Mouse (Mus musculus) embryonic facial prominence, embryonic 13.5 days (tissue): ENCODE data around the gene Tmem191c. TPM values are rescaled to one million over a fixed set of nuclear protein-coding genes. Genes with fewer than 3 reads are reported as not detected.
"Not testable (repeated sequence)": the region's sequence is repeated elsewhere in the genome, so short reads cannot be mapped to it uniquely, and the experiment has no call there.

ENCODE experiments used
- ATAC-seq: fragments of 200-750 bp; cut with Nextera tagmentation; 2 replicates; pipeline ENCODE4 v1.8.0; 2017; ENCODE audit warnings: low read depth; ENCODE audit not compliant: insufficient number of reproducible peaks, insufficient read depth, low FRiP score, low TSS enrichment
- H3K27ac ChIP-seq: fragments of 300-500 bp; sonication (generic); 2 replicates; pipeline ENCODE4 v1.5.1; 2015; ENCODE audit warnings: moderate library complexity, mild to moderate bottlenecking, inconsistent platforms
- H3K27me3 ChIP-seq: fragments of 300-500 bp; sonication (generic); 2 replicates; pipeline ENCODE4 v1.6.1; 2015; ENCODE audit warnings: mild to moderate bottlenecking, inconsistent platforms
- H3K36me3 ChIP-seq: fragments of 300-500 bp; sonication (generic); 2 replicates; pipeline ENCODE4 v1.6.1; 2015; ENCODE audit warnings: mild to moderate bottlenecking, inconsistent platforms
- H3K4me1 ChIP-seq: fragments of 300-500 bp; sonication (generic); 2 replicates; pipeline ENCODE4 v1.6.1; 2015; ENCODE audit warnings: inconsistent platforms
- H3K4me2 ChIP-seq: fragments of 300-500 bp; sonication (generic); 2 replicates; pipeline ENCODE4 v1.6.1; 2015; ENCODE audit warnings: moderate library complexity, mild to moderate bottlenecking, inconsistent platforms
- H3K4me3 ChIP-seq: fragments of 300-500 bp; sonication (generic); 2 replicates; pipeline ENCODE4 v1.5.1; 2015; ENCODE audit warnings: mild to moderate bottlenecking, inconsistent platforms
- H3K9ac ChIP-seq: fragments of 300-500 bp; sonication (generic); 2 replicates; pipeline ENCODE4 v1.6.1; 2015; ENCODE audit warnings: mild to moderate bottlenecking, inconsistent platforms
- H3K9me3 ChIP-seq: fragments of 300-500 bp; sonication (generic); 2 replicates; pipeline ENCODE4 v1.6.1; 2016; ENCODE audit warnings: inconsistent platforms
- WGBS: fragments of 180-500 bp; shearing (Covaris S2); methylation state at CpG from one replicate; pipeline ENCODE4 v1.1.7; 2015; ENCODE audit warnings: mixed read lengths; 5-methylcytosine and 5-hydroxymethylcytosine counted together
- polyA plus RNA-seq: library from polyadenylated mRNA; unstranded; fragments of >200 nt; fragmentation: Nextera tagmentation; extraction: Ambion mirVana; gene quantifications from 2 replicates; pipeline ENCODE4 v1.2.1, GENCODE M21; 2015

Tmem191c gene
- polyA plus RNA-seq: 12.7 and 13.6 TPM in 2 replicates

DNA sequence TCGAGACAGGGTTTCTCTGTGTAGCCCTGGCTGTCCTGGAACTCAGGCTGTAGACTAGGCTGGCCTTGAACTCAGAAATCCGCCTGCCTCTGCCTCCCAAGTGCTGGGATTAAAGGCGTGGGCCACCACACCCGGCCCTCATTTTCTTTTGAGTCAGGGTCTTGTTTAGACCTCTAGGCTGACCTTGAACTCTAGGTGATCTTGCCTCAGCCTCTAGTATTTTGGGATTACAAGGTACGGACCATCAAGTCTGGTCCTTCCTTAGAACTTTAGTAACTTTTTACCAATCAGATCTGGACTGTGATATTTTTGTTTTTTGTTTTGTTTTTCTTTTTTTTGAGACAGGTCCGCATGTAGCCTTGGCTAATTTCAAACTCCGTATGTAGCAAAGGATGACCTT, at the start of gene Tmem191c:
Gene Tmem191c, plus strand, starts transcription at position 357 of the 400 bp plus-strand sequence.
- H3K36me3 ChIP-seq: peaks cover 12% of the 10 kb centered on the region
- H3K9me3 ChIP-seq: peaks cover 3% of the 10 kb centered on the region; the same call in 1 of the 2 replicates
- H3K27ac ChIP-seq: peak within 1 kb of the TSS; percentile 74
- WGBS: 61% methylated on average over 7 of the region's 7 CpGs
- H3K4me1 ChIP-seq: peaks cover 19% of the 10 kb centered on the region
- peak within 1 kb of the TSS; percentile 71 for H3K9ac ChIP-seq
- H3K4me3 ChIP-seq: peak within 1 kb of the TSS; percentile 59
- H3K4me2 ChIP-seq: peak within 1 kb of the TSS; percentile 95
- H3K27me3 ChIP-seq: peaks cover 34% of the 10 kb centered on the region
- ATAC-seq: no peak

DNA sequence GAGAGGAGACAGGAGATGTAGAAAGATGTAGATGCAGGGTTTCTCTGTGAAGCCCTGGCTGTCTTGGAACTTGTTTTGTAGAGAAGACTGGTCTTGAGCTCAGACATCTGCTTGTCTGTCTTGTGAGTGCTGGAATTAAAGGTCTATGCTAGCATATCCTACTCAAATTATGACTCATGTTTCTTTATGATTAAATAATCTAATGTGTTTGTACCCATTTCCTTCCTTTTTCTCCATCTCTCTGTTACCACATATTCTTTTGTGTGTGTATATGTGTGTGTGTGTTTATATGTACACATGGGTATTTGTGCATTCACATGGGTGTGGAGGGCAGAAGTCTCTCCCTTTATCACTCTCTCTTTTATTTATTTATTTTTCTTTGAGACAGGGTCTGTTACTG, 49.4 kb upstream of the Tmem191c start:
- Histone ChIP-seq H3K9me3 (no peaks in the 10 kb centered on the region), H3K27ac (no peak overlapping the region), H3K4me1 (no peaks in the 10 kb centered on the region), H3K9ac (no peak overlapping the region), H3K4me2 (no peak overlapping the region), H3K4me3 (no peak overlapping the region), H3K36me3 (no peaks in the 10 kb centered on the region), H3K27me3 (no peaks in the 10 kb centered on the region)
- ATAC-seq: no peak

DNA sequence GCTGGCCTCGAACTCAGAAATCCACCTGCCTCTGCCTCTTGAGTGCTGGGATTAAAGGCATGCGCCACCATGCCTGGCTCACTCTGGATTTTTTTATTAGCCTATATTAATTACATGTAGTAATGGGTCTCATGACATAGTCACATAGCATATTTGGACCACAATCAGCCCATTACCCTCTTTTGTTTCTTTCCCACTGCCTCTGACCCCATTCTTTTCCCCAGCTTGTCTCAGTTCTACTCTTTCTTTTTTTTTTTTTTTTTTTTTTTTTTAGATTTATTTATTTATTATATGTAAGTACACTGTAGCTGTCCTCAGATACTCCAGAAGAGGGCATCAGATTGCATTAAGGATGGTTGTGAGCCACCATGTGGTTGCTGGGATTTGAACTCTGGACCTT, 44.4 kb upstream of the Tmem191c start:
- H3K4me1 ChIP-seq: peaks cover 25% of the 10 kb centered on the region
- not testable (repeated sequence) for ATAC-seq, H3K27me3 ChIP-seq, H3K4me2 ChIP-seq, H3K9ac ChIP-seq, H3K27ac ChIP-seq, H3K36me3 ChIP-seq, H3K4me3 ChIP-seq, H3K9me3 ChIP-seq
- 94% methylated on average over 2 of the region's 2 CpGs for WGBS

DNA sequence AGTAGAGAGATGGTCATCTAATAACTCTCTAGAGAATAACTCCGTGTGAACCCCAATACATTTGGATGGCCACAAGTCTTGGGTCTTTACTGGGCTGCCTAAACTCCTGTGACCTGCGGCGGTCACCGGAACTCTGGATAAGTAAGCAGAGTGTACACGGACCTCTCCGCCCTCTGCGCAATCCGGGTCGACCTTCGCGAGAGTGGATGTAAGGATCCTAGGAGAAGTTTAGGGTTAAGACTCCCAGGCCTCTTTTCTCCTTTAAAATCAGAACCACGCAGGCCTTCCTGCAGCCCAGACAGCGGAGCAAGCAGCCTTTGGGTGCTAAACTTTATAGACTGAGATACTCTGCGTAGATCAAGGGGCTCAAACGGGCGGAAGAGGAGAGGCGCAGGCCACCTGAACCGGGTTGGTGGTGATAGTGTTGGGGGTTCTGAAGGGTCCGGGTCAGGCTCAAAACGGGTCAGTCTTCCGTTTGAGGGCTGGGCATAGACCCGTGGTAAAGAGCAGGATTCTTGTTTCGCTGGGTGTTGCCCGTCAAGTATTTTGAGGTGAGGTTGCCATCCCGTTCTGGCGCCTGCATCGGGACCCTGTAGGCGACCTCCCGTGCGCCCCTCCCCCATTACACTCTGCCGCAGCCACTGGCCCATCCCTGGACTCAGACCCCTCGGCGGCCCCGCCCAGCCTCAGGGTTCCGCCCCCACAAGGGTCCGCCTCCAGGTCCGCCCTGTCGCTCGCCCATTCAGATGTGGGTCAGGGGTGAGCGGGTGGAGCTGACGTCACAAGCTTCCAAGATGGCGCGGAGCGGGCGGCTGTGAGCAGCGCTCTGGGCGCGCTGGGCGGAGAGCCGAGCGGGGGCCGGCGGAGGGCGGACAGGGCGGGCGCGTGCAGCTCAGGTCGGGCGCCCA, 42.8 kb upstream of the Tmem191c start, which contains the start of gene Hic2:
Gene Hic2, plus strand, starts transcription at position 779 of the 908 bp plus-strand sequence.
- H3K27me3 ChIP-seq: no peaks in the 10 kb centered on the region
- no peaks in the 10 kb centered on the region for H3K36me3 ChIP-seq
- under 1% methylated on average over 59 of the region's 59 CpGs for WGBS
- H3K4me3 ChIP-seq: peak within 1 kb of the TSS; percentile 80
- peak within 1 kb of the TSS; percentile 88 for H3K27ac ChIP-seq
- H3K4me2 ChIP-seq: peak within 1 kb of the TSS; percentile 85
- peak; percentile 97 for ATAC-seq
- peak within 1 kb of the TSS; percentile 95 for H3K9ac ChIP-seq
- H3K4me1 ChIP-seq: peaks cover 25% of the 10 kb centered on the region
- no peaks in the 10 kb centered on the region for H3K9me3 ChIP-seq

DNA sequence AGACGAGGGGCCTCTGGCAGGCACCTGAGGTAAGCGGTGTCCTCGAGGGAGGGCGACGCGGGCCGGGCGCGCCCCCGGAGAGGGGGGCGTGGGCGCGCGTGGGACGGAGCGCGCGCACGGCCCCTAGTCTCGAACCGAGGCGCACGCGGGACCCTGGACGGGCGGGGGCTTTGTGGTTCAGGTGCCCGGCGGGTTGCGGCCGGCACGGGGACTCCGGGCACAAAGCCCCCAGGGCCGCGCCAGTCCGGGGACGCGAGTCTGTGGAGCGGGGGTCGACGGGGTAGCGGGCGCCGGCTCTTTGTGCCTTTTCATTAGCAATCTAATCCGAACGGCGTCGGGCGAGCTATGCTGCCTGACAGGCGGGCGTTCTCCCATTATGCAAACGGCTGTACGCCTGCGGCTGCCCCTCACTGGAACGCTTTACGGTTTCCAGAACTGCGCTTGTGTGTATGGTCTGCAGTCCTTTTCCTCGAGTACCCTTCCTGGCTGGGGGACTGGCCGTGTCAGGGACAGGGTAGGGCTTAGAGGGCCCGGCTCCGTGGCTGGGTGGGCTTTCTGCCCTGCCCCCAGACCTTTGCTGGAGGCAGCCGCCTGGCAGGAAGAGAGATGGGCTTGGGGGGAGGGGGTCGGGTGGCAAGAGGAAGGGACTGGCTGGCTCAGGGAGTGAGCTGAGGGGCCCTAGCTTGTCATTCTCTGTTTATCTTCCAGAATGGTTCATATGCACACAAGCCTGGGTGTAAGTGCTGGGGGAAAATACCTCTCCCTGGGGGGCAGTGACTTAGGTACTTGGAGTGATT, 42.0 kb upstream of the Tmem191c start:
- H3K4me3 ChIP-seq: peak overlapping the region; percentile 80
- no peaks in the 10 kb centered on the region for H3K27me3 ChIP-seq
- H3K4me2 ChIP-seq: peak overlapping the region; percentile 85
- H3K4me1 ChIP-seq: peaks cover 27% of the 10 kb centered on the region
- peak overlapping the region; percentile 88 for H3K27ac ChIP-seq
- no peaks in the 10 kb centered on the region for H3K36me3 ChIP-seq
- peak; percentile 39 for ATAC-seq
- no peaks in the 10 kb centered on the region for H3K9me3 ChIP-seq
- under 1% methylated on average over 60 of the region's 62 CpGs for WGBS
- H3K9ac ChIP-seq: peak overlapping the region; percentile 95

DNA sequence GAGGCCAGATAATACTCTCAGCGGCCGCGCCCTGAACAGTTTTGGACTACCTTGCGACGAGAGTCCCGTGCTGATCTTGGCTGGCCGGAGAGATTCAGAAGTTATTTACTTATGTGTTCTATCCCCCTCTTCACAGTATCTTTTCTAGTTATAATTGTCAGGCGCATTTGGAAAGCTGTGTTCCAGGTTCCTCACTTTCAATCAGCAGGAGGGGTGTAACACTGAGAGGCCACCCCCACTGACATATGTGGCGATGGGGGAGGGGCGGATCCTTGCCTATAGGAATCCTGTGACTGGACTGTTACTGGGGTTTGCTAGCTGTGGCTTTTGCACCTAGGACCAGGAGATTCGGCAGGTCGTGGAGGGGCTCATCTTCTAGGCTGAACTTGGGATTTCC, 41.4 kb upstream of the Tmem191c start:
- Histone ChIP-seq H3K27me3 (no peaks in the 10 kb centered on the region), H3K9me3 (no peaks in the 10 kb centered on the region), H3K27ac (peak overlapping the region; percentile 88), H3K36me3 (no peaks in the 10 kb centered on the region), H3K9ac (peak overlapping the region; percentile 95), H3K4me3 (peak overlapping the region; percentile 80), H3K4me2 (peak overlapping the region; percentile 85), H3K4me1 (peaks cover 33% of the 10 kb centered on the region)
- WGBS: 3% methylated on average over 12 of the region's 12 CpGs
- no peak for ATAC-seq

DNA sequence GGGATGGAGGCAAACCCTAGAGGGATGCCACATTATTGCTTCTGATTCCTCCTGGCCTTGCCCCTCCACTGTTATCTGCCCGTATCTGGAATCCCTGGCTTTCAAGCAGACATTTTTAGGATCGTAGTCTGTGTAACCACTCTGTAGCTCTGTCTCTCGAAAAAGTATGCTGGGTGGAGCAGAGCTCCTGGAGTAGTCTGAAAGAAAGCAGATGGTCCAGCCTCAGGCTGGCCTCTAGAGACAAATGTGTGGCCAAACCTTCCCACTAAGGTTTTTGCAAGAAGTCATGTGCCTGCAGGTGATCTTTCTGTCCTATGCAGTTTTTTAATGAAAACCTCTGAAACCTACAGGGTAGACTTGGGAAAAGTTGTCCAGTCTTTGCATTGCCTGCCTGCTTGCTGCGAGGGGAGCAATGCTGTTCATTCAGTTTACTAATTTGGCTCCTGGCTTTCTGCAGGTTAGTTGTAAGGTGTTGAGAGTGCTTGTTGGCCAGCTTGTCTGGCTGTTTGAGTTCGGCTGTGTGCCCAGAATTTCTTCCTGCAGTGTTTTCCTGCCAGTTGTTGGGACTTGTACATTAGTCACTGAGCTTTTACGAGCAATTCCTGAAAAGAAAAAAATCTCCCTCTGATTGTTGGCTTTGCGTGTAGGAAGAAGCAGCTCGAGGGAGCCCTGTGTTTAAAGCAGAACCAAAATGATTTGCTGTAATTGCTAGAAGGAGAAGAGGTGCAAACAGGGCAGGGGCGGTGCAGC, 40.8 kb upstream of the Tmem191c start:
- Histone ChIP-seq H3K36me3 (no peaks in the 10 kb centered on the region), H3K4me2 (peak overlapping the region; percentile 85), H3K9me3 (no peaks in the 10 kb centered on the region), H3K4me3 (peak overlapping the region; percentile 80), H3K27ac (peak overlapping the region; percentile 88), H3K27me3 (no peaks in the 10 kb centered on the region), H3K4me1 (peaks cover 38% of the 10 kb centered on the region), H3K9ac (peak overlapping the region; percentile 95)
- 36% methylated on average over 9 of the region's 9 CpGs for WGBS
- no peak for ATAC-seq

DNA sequence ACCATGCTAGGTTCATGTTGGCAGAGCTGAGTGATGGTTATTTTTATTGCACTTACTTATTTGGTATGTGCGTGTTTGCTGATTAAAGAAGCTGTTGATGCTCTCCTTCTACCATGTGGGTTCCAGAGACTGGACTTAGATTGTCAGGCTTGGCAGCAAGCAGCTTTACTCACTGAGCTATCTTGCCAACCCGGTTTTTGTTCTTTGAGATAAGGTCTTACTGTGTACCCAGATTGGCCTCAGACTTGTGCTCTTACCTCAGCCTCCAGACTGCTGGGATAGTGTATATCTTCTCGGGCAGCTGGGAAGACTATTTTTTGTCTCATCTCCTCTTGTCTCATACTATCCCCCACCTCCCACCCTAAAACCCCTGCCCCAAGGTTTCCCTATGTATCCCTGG, 38.2 kb upstream of the Tmem191c start:
- no peak for ATAC-seq
- Histone ChIP-seq H3K27ac (no peak overlapping the region), H3K27me3 (no peaks in the 10 kb centered on the region), H3K4me2 (no peak overlapping the region), H3K36me3 (no peaks in the 10 kb centered on the region), H3K4me1 (peaks cover 45% of the 10 kb centered on the region), H3K4me3 (no peak overlapping the region), H3K9me3 (no peaks in the 10 kb centered on the region), H3K9ac (no peak overlapping the region)
- WGBS: 84% methylated on average over 3 of the region's 3 CpGs

DNA sequence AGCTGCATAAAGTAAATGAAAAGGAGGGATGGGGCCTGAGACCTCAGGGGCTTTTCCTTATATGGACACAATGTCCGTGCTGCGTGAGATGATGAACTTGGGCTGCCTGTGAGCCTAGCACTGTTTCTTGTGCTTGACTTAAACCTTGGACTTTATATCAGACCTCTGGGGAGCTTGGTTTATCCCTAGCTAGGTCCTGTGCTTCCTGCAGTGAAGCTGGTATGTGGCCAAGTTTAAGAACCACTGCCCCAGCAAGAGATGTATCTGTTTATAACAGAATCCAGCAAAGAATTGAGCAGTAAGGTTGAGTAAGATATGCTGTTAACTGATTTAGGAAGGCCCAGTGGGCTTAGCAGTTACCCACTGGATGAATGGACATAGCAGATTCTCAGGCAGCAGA, 36.5 kb upstream of the Tmem191c start:
- WGBS: 86% methylated on average over 2 of the region's 2 CpGs
- no peak overlapping the region for H3K27ac ChIP-seq
- no peaks in the 10 kb centered on the region for H3K27me3 ChIP-seq
- peaks cover 51% of the 10 kb centered on the region for H3K4me1 ChIP-seq
- H3K9ac ChIP-seq: no peak overlapping the region
- ATAC-seq: no peak
- no peak overlapping the region for H3K4me3 ChIP-seq
- no peaks in the 10 kb centered on the region for H3K36me3 ChIP-seq
- H3K4me2 ChIP-seq: no peak overlapping the region
- no peaks in the 10 kb centered on the region for H3K9me3 ChIP-seq

DNA sequence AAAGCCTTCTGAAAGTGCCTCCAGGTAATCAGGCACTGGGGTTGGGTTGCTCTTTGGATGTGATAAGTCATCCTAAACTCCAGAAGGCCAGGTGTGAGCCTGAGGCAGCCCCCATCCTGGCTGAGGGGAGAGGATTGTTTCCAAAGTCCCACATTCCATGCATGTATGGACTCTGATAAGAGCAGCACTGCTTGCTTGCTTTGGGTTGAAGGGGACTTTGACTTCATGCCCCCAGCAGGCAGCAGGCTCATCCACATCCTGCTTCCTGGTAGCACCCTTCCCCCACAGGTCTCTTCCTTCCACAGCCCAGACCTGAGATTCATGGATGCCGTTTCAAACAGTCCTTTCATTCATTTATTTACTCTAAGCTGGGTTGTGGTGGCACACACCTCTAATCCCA, 32.1 kb upstream of the Tmem191c start:
- 44% methylated on average over 1 of the region's 1 CpGs for WGBS
- no peaks in the 10 kb centered on the region for H3K27me3 ChIP-seq
- no peaks in the 10 kb centered on the region for H3K9me3 ChIP-seq
- H3K36me3 ChIP-seq: no peaks in the 10 kb centered on the region
- H3K4me2 ChIP-seq: no peak overlapping the region
- no peak for ATAC-seq
- H3K4me3 ChIP-seq: no peak overlapping the region
- peaks cover 39% of the 10 kb centered on the region for H3K4me1 ChIP-seq
- H3K9ac ChIP-seq: no peak overlapping the region
- 0 out of 2 replicates have a peak overlapping the region, but pooled peaks have one; percentile 28 for H3K27ac ChIP-seq

DNA sequence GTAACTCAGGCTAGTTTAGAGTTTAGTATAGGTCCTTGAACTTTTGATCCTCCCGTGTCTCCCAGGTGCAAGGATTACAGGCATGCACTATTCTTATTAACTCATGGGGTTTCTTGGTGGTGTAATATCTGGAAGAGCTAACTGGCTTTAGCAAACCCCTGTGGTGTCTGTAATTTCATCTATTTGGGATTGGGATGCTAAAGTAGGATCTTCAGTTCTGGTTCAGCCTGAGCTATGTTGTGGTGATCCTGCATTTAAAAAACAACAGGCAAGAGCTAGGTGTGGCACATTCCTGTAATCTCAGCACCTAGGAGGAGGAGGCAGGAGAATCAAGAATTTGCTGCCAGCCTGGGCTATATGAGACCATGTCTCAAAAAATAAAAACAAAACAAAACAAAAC, 30.9 kb upstream of the Tmem191c start:
- no peak for ATAC-seq
- H3K27ac ChIP-seq: no peak overlapping the region
- no peaks in the 10 kb centered on the region for H3K36me3 ChIP-seq
- H3K9ac ChIP-seq: no peak overlapping the region
- WGBS: 84% methylated on average over 1 of the region's 1 CpGs
- H3K4me1 ChIP-seq: peaks cover 33% of the 10 kb centered on the region
- no peaks in the 10 kb centered on the region for H3K9me3 ChIP-seq
- no peak overlapping the region for H3K4me3 ChIP-seq
- H3K27me3 ChIP-seq: no peaks in the 10 kb centered on the region
- no peak overlapping the region for H3K4me2 ChIP-seq
